Mouse (Mus musculus) olfactory bulb, adult 2 months (tissue): Measurements from ENCODE around the gene Slc15a1.

Experiments
- CTCF ChIP-seq: fragments of 200-500 bp; IDR thresholded peaks from 2 replicates; pipeline ENCODE4 v1.5.1; 2012; ENCODE audit warnings: low read depth, mild to moderate bottlenecking, low read length, moderate library complexity; ENCODE audit not compliant: insufficient read depth
- POLR2A ChIP-seq: fragments of 200-500 bp; IDR thresholded peaks from 2 replicates; pipeline ENCODE4 v1.6.1; 2012; ENCODE audit warnings: mild to moderate bottlenecking, low read depth, low read length, moderate library complexity; ENCODE audit not compliant: insufficient read depth

DNA sequence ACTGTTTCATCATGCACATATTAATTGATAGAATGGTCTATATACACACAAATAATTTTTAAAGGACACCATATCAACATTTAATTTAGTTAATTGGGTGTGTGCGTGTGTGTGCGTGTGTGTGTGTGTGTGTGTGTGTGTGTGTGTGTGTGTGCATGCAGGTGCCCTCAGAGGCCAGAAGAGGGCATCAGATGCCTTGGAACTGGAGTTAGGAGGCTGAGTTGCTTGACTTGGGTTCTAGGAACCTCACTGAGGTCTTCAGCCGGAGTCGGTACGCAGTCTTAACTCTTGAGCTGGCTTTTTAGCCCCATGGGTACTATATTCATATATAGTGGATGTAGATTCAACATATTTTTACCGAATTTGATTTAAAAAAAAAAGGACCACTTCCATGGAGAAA is 37.4 kb downstream of the Slc15a1 start:
- TF ChIP-seq POLR2A (no peak), CTCF (no peak)
